Mouse (Mus musculus): ENCODE measurements around the gene Aipl1.
"Not testable (repeated sequence)": the region's sequence is repeated elsewhere in the genome, so short reads cannot be mapped to it uniquely, and the experiment has no call there.

Gene Aipl1

GRCm38 (mm10) chr11:72011955-72012354, 25.4 kb downstream of the Aipl1 start:
- no peak for DNase-seq

GRCm38 (mm10) chr11:72010940-72011722, 26.2 kb downstream of the Aipl1 start:
- DNase-seq = no peak

- DNase-seq = no peak
Observed at GRCm38 (mm10) chr11:72010367-72010766, 26.9 kb downstream of the Aipl1 start.

- no peak for DNase-seq
Observed at GRCm38 (mm10) chr11:72005547-72005946, 31.8 kb downstream of the Aipl1 start.

- DNase-seq = no peak
Observed at GRCm38 (mm10) chr11:72003171-72003570, 34.1 kb downstream of the Aipl1 start.

GRCm38 (mm10) chr11:72002138-72002853, 35.0 kb downstream of the Aipl1 start:
- DNase-seq = no peak

GRCm38 (mm10) chr11:72000194-72000593, 37.1 kb downstream of the Aipl1 start:
- DNase-seq = no peak

- no peak for DNase-seq
Observed at GRCm38 (mm10) chr11:71996805-71997204, 40.5 kb downstream of the Aipl1 start.

- peak; percentile 65 for DNase-seq
Observed at GRCm38 (mm10) chr11:71995968-71996511, 41.3 kb downstream of the Aipl1 start.

- no peak for DNase-seq
Observed at GRCm38 (mm10) chr11:71992438-71992837, 44.9 kb downstream of the Aipl1 start.

GRCm38 (mm10) chr11:71991541-71991940, 45.8 kb downstream of the Aipl1 start:
- DNase-seq = peak; percentile 10

GRCm38 (mm10) chr11:71989407-71989806, 47.9 kb downstream of the Aipl1 start:
- DNase-seq = not testable (repeated sequence)

GRCm38 (mm10) chr11:71987159-71988150, 49.9 kb downstream of the Aipl1 start:
- no peak for DNase-seq

- no peak for DNase-seq
Observed at GRCm38 (mm10) chr11:71985783-71986182, 51.5 kb downstream of the Aipl1 start.

GRCm38 (mm10) chr11:71985101-71985711, 52.1 kb downstream of the Aipl1 start:
- DNase-seq = no peak

GRCm38 (mm10) chr11:71984093-71984492, 53.2 kb downstream of the Aipl1 start:
- no peak for DNase-seq

All from kidney, adult 11 months (tissue).